Mouse (Mus musculus) neutrophil, adult 5-6 weeks (primary cell): ENCODE measurements around the gene Gm10375. TPM values are rescaled to one million over a fixed set of nuclear protein-coding genes. Genes with fewer than 3 reads are reported as not detected.
"Not testable (repeated sequence)": the region's sequence is repeated elsewhere in the genome, so short reads cannot be mapped to it uniquely, and the experiment has no call there.

ENCODE experiments used
- ATAC-seq: fragments of 151-379, 151-347 bp; 2 replicates; pipeline ENCODE4 v1.8.0; 2017; ENCODE audit warnings: mild to moderate bottlenecking, moderate TSS enrichment; ENCODE audit not compliant: insufficient number of reproducible peaks, poor library complexity, low FRiP score, severe bottlenecking; ENCODE audit errors: extremely low read depth
- total RNA-seq: library from RNA; stranded (forward); fragments of 200-1000 nt; gene quantifications from 2 replicates; pipeline ENCODE4 v1.2.3, GENCODE M21; 2017

The Gm10375 gene
- not detected in 2 replicates for total RNA-seq

- ATAC-seq: not testable (repeated sequence)
Observed at GRCm38 (mm10) chr14:43607913-43608312, at the start of gene Gm10375. TSS of gene Gm10375 (minus strand) at chr14:43608013.

GRCm38 (mm10) chr14:43579046-43579445 lies 28.8 kb downstream of the Gm10375 start, which contains the start of gene Gm17654:
TSS of gene Gm17654 (minus strand) at chr14:43579146.
- ATAC-seq: not testable (repeated sequence)

GRCm38 (mm10) chr14:43577969-43578368 lies 29.8 kb downstream of the Gm10375 start:
- not testable (repeated sequence) for ATAC-seq

Other genes starting within 250 kb of the Gm10375 start
- gene Gm8138, start 191.7 kb downstream of the Gm10375 start, total RNA-seq: not detected in 2 replicates
- not detected in 2 replicates for gene Gm5799, start 64.4 kb downstream of the Gm10375 start, total RNA-seq
- not detected in 2 replicates for gene Gm17654, start 28.9 kb downstream of the Gm10375 start, total RNA-seq
- gene Gm8165, start 69.2 kb upstream of the Gm10375 start, total RNA-seq: not detected in 2 replicates
- gene Gm7324, start 89.8 kb upstream of the Gm10375 start, total RNA-seq: not detected in 2 replicates
- gene Gm16506, start 119.5 kb upstream of the Gm10375 start, total RNA-seq: not detected in 2 replicates
- not detected in 2 replicates for gene Gm6526, start 139.9 kb upstream of the Gm10375 start, total RNA-seq
- gene Gm8180, start 176.7 kb upstream of the Gm10375 start, total RNA-seq: not detected in 2 replicates